Mouse (Mus musculus) MEL (cell line): ENCODE data around the gene Znrf3.

Source experiments
- CTCF ChIP-seq, 3 experiments: IDR thresholded peaks in 2 of 3; conservative IDR thresholded peaks in 1 of 3; 2 replicates each; pipeline ENCODE4 v1.5.1; 2011 to 2012; ENCODE audit warnings: low read length in 3 of 3, low read depth in 2 of 3, mild to moderate bottlenecking in 2 of 3, improper control_type of control experiment in 1 of 3, inconsistent platforms in 1 of 3, mixed read lengths in 1 of 3, moderate library complexity in 1 of 3; ENCODE audit not compliant: control insufficient read depth in 1 of 3, insufficient read depth in 1 of 3, poor library complexity in 1 of 3, severe bottlenecking in 1 of 3
- E2F4 ChIP-seq: IDR thresholded peaks from 2 replicates; pipeline ENCODE4 v1.6.1; 2011; ENCODE audit warnings: low read depth, low read length, improper control_type of control experiment, borderline replicate concordance
- ELF1 ChIP-seq: IDR thresholded peaks from 2 replicates; pipeline ENCODE4 v1.6.1; 2014; ENCODE audit warnings: low read depth, mild to moderate bottlenecking, inconsistent platforms, low read length, improper control_type of control experiment, moderate library complexity
- EP300 ChIP-seq, 2 experiments: IDR thresholded peaks; 2 replicates each; pipeline ENCODE4 v1.6.1; 2011; ENCODE audit warnings: improper control_type of control experiment in 2 of 2, low read length in 2 of 2, low read depth in 1 of 2, mild to moderate bottlenecking in 1 of 2
- GABPA ChIP-seq: IDR thresholded peaks from 2 replicates; pipeline ENCODE4 v1.6.1; 2012; ENCODE audit warnings: low read depth, mild to moderate bottlenecking, inconsistent platforms, low read length, improper control_type of control experiment, moderate library complexity
- KAT2A ChIP-seq: conservative IDR thresholded peaks from 2 replicates; pipeline ENCODE4 v1.6.1; 2012; ENCODE audit warnings: low read depth, low read length, improper control_type of control experiment, inconsistent platforms
- MAX ChIP-seq: IDR thresholded peaks from 2 replicates; pipeline ENCODE4 v1.6.1; 2011; ENCODE audit warnings: low read length, improper control_type of control experiment
- MEF2A ChIP-seq: IDR thresholded peaks from 2 replicates; pipeline ENCODE4 v1.6.1; 2014; ENCODE audit warnings: low read depth, mild to moderate bottlenecking, inconsistent platforms, low read length, improper control_type of control experiment; ENCODE audit not compliant: poor library complexity, insufficient replicate concordance, severe bottlenecking; ENCODE audit errors: extremely low read depth
- POLR2A ChIP-seq, 2 experiments: IDR thresholded peaks; 2 replicates each; pipeline ENCODE4 v1.6.1; 2011 to 2012; ENCODE audit warnings: low read length in 2 of 2, mild to moderate bottlenecking in 2 of 2, control low read depth in 1 of 2, improper control_type of control experiment in 1 of 2, low read depth in 1 of 2, moderate library complexity in 1 of 2; ENCODE audit not compliant: control insufficient read depth in 1 of 2, insufficient read depth in 1 of 2, poor library complexity in 1 of 2
- POLR2AphosphoS2 ChIP-seq: IDR thresholded peaks from 2 replicates; pipeline ENCODE4 v1.6.1; 2011; ENCODE audit warnings: low read length, improper control_type of control experiment
- TBP ChIP-seq: IDR thresholded peaks from 2 replicates; pipeline ENCODE4 v1.8.0; 2011; ENCODE audit warnings: low read depth, low read length, improper control_type of control experiment
- TCF12 ChIP-seq: IDR thresholded peaks from 2 replicates; pipeline ENCODE4 v1.6.1; 2014; ENCODE audit warnings: low read depth, mild to moderate bottlenecking, inconsistent platforms, low read length, improper control_type of control experiment, moderate library complexity
- USF2 ChIP-seq, 2 experiments: IDR thresholded peaks; 2 replicates each; pipeline ENCODE4 v1.6.1; 2011 to 2012; ENCODE audit warnings: improper control_type of control experiment in 2 of 2, low read length in 2 of 2, borderline replicate concordance in 1 of 2, inconsistent platforms in 1 of 2, low read depth in 1 of 2, mild to moderate bottlenecking in 1 of 2; ENCODE audit not compliant: insufficient read depth in 1 of 2

DNA sequence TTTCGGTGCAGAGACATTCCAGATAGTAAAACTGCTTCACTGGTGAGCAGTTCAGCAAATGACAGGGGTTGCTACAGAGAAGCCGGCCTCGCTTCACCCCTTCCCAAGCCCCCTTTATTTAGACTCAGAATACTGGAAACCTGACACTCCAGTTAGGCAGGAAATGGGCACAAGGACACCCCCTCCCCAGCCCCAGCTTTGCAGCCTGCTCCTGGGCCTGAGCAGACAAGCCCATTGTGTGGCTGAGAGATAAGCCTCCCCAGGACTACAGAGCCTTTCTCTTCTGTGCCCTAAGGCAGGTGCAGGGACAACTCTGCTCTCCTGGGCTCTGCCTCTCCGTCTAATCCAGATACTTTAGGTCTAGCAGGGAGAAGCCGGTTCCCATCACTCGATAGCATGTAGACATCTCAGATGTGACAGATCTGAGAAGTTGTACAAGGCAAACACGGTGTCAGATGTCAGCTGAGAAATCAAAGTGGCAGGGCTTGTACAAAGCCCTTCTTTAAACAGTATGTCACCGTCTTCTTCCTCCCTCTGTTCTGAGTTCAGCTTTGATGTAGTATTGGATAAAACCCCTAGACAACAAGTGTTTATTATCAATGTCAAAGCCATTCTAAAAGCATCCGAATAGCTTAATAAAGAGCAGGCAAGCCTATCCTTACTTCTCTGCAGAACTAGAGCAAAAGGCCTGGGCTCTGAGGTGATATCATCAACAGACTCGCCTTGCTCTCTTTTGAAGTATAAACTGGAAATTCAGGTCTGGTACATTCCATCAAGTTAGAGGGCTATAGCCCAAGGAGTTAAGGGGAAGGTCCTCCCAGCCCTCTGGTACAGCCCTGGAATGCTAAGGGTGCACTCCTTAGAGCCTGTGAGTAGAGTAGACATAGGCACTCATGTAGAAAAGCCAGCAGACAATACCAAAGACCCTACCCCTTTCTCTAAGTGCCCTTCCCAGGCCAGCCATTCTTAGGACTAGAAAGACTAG, 204.6 kb downstream of the Znrf3 start:
- TF ChIP-seq MEF2A: no peak
- no peak for TF ChIP-seq TCF12
- no peak for TF ChIP-seq TBP
- no peak for TF ChIP-seq CTCF (IDR thresholded peaks at IDR 0.05 in 2 of 3, conservative IDR thresholded peaks at IDR 0.05 in 1 of 3; ENCODE audit: control insufficient read depth in 1 of 3, insufficient read depth in 1 of 3, low read depth in 2 of 3, low read length in 3 of 3, poor library complexity in 1 of 3, severe bottlenecking in 1 of 3)
- no peak for TF ChIP-seq USF2 (IDR thresholded peaks at IDR 0.05; ENCODE audit: borderline replicate concordance in 1 of 2, insufficient read depth in 1 of 2, low read depth in 1 of 2, low read length in 2 of 2)
- no peak for TF ChIP-seq ELF1
- no peak for TF ChIP-seq GABPA
- TF ChIP-seq POLR2A (IDR thresholded peaks at IDR 0.05; ENCODE audit: control insufficient read depth in 1 of 2, insufficient read depth in 1 of 2, low read depth in 1 of 2, low read length in 2 of 2, poor library complexity in 1 of 2): no peak
- TF ChIP-seq EP300 (IDR thresholded peaks at IDR 0.05; ENCODE audit: low read depth in 1 of 2, low read length in 2 of 2): no peak
- no peak for TF ChIP-seq KAT2A
- no peak for TF ChIP-seq MAX
- no peak for TF ChIP-seq E2F4
- no peak for TF ChIP-seq POLR2AphosphoS2
